Mouse (Mus musculus) erythroblast, adult 5-6 weeks (primary cell): ENCODE results near the gene Bsn. TPM values are rescaled to one million over a fixed set of nuclear protein-coding genes. Genes with fewer than 3 reads are reported as not detected.

Source experiments
- ATAC-seq: replicated peaks from 2 replicates; pipeline ENCODE4 v1.8.0; 2016; ENCODE audit warnings: moderate number of reproducible peaks, mild to moderate bottlenecking, moderate TSS enrichment, inconsistent platforms; ENCODE audit not compliant: poor library complexity, low FRiP score, severe bottlenecking
- total RNA-seq, 2 experiments: library from RNA; stranded (forward) in 1 of 2; stranded (reverse) in 1 of 2; fragments of 150-400 nt in 1 of 2; fragments of 200-764, 138-1000 nt in 1 of 2; gene quantifications; 2 replicates each; pipeline versions ENCODE4 v1.2.3 to v1.2.4; 2015 to 2017; ENCODE audit warnings: low replicate concordance in 2 of 2

Gene Bsn
- total RNA-seq, 2 experiments from 2014 or later = 0.38 to 1.3 TPM

DNA sequence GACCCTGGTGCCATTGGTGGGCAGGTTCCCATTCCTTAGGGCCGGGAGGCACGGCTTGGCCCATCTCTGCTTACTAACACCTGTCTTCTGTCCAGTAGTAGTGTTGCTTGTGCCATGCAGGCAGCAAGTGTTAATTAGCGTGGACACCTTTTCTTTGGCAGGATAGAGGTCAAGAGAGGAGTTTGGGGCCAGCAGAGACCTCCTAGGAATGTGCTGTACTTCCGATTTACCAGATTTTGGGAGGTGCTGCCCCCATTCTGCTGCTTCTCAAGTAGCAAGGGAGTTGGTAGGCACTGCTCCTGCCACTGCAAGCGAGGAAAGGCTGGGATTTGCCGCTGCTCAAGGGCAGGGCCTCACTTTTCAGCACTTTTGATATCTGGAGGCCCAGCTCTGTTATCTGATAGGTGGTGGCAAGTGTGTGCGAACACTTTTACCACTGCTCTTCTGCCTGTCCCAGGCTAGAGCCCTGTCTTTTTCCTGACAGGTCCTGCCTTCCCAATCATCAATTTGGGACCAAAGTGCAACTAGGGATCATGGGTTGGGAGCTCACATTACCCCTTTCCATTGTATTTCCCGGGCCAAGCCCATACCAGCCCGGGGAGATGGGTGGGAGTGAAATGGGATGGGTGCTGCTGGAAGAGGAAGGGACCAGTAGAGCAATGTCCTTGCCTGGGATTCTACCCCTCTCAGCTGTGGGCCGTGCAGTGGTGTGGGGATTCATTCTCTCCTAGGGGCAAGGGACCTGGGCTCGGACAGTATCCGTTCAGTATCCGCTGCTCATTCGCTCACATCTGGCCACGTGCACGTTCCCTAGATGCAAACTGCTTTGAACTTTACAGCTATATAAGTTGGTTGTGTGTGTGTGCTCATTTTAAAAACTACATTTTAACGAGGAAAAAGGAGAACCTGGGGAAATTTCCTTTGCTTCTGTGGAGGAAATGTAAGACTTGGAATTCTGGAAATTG, 142.3 kb downstream of the Bsn start:
- ATAC-seq = 0 out of 2 replicates have a peak, but pooled peaks have one; percentile 6

DNA sequence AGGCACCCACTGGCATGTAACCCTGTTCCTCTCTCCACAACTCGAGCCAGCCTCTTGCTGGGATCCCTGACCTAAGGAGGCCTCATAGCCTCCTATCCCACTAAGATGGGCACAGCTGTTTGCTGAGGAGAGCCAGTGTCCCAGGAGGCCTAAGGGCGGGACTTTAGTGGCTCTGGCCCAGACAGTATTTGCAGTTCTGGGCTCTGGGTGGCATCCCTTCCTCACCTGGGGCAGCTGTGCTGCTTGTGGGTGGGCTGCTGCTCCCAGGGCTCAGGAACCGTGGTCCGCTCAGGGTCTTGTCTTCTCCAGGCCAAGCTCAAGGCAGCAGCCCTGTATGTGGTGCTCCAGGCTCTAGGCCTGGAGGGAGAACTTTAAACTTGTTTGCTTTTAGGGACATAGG, 143.6 kb downstream of the Bsn start:
- no peak for ATAC-seq

Other genes starting within 250 kb of the Bsn start
- 2.5 and 4.4 TPM in 2 replicates for gene Traip, start 240.2 kb downstream of the Bsn start, total RNA-seq (2015; ENCODE audit: low replicate concordance)
- gene Traip, start 240.2 kb downstream of the Bsn start, total RNA-seq (2017; ENCODE audit: low replicate concordance) = 12.5 and 15.2 TPM in 2 replicates
- gene Uba7, start 214.9 kb downstream of the Bsn start, total RNA-seq (2015; ENCODE audit: low replicate concordance) = 392 and 403 TPM in 2 replicates
- gene Uba7, start 214.9 kb downstream of the Bsn start, total RNA-seq (2017; ENCODE audit: low replicate concordance) = 364 and 493 TPM in 2 replicates
- 0.96 and 4.4 TPM in 2 replicates for gene Gm20661, start 207.3 kb downstream of the Bsn start, total RNA-seq (2015; ENCODE audit: low replicate concordance)
- gene Gm20661, start 207.3 kb downstream of the Bsn start, total RNA-seq (2017; ENCODE audit: low replicate concordance) = 5.3 and 12.9 TPM in 2 replicates
- 11.1 and 32.3 TPM in 2 replicates for gene Inka1, start 204.5 kb downstream of the Bsn start, total RNA-seq (2015; ENCODE audit: low replicate concordance)
- gene Inka1, start 204.5 kb downstream of the Bsn start, total RNA-seq (2017; ENCODE audit: low replicate concordance) = 16.3 and 18.1 TPM in 2 replicates
- 4.4 and 11.3 TPM in 2 replicates for gene Cdhr4, start 197.9 kb downstream of the Bsn start, total RNA-seq (2015; ENCODE audit: low replicate concordance)
- 2.5 and 17.0 TPM in 2 replicates for gene Cdhr4, start 197.9 kb downstream of the Bsn start, total RNA-seq (2017; ENCODE audit: low replicate concordance)
- not detected in 2 replicates for gene Gm20662, start 194.0 kb downstream of the Bsn start, total RNA-seq (2015; ENCODE audit: low replicate concordance)
- gene Gm20662, start 194.0 kb downstream of the Bsn start, total RNA-seq (2017; ENCODE audit: low replicate concordance) = 2.5 and 16.9 TPM in 2 replicates
- 146 and 206 TPM in 2 replicates for gene Ip6k1, start 187.9 kb downstream of the Bsn start, total RNA-seq (2015; ENCODE audit: low replicate concordance)
- gene Ip6k1, start 187.9 kb downstream of the Bsn start, total RNA-seq (2017; ENCODE audit: low replicate concordance) = 245 and 289 TPM in 2 replicates
- 4.8 and 5.6 TPM in 2 replicates for gene Gmppb, start 141.1 kb downstream of the Bsn start, total RNA-seq (2015; ENCODE audit: low replicate concordance)
- 4.1 and 7.8 TPM in 2 replicates for gene Gmppb, start 141.1 kb downstream of the Bsn start, total RNA-seq (2017; ENCODE audit: low replicate concordance)
- 0.77 TPM in 1 of 2 replicates, not detected in the other for gene Amigo3, start 137.2 kb downstream of the Bsn start, total RNA-seq (2015; ENCODE audit: low replicate concordance)
- gene Amigo3, start 137.2 kb downstream of the Bsn start, total RNA-seq (2017; ENCODE audit: low replicate concordance) = 2.3 and 2.8 TPM in 2 replicates
- gene Mst1, start 109.9 kb downstream of the Bsn start, total RNA-seq (2015; ENCODE audit: low replicate concordance) = 33.0 and 48.8 TPM in 2 replicates
- 6.6 and 13.4 TPM in 2 replicates for gene Mst1, start 109.9 kb downstream of the Bsn start, total RNA-seq (2017; ENCODE audit: low replicate concordance)
- 734 and 842 TPM in 2 replicates for gene Rnf123, start 107.0 kb downstream of the Bsn start, total RNA-seq (2015; ENCODE audit: low replicate concordance)
- 498 and 626 TPM in 2 replicates for gene Rnf123, start 107.0 kb downstream of the Bsn start, total RNA-seq (2017; ENCODE audit: low replicate concordance)
- 123 and 182 TPM in 2 replicates for gene Apeh, start 95.8 kb downstream of the Bsn start, total RNA-seq (2015; ENCODE audit: low replicate concordance)
- gene Apeh, start 95.8 kb downstream of the Bsn start, total RNA-seq (2017; ENCODE audit: low replicate concordance) = 219 and 268 TPM in 2 replicates
- gene Dag1, start 73.6 kb upstream of the Bsn start, total RNA-seq (2015; ENCODE audit: low replicate concordance) = 1.7 and 6.7 TPM in 2 replicates
- 1.7 TPM in 2 replicates for gene Dag1, start 73.6 kb upstream of the Bsn start, total RNA-seq (2017; ENCODE audit: low replicate concordance)
- 0.58 TPM in 1 of 2 replicates, not detected in the other for gene Nicn1, start 100.0 kb upstream of the Bsn start, total RNA-seq (2015; ENCODE audit: low replicate concordance)
- gene Nicn1, start 100.0 kb upstream of the Bsn start, total RNA-seq (2017; ENCODE audit: low replicate concordance) = 1.0 TPM in 1 of 2 replicates, not detected in the other
- gene Amt, start 106.5 kb upstream of the Bsn start, total RNA-seq (2015; ENCODE audit: low replicate concordance) = not detected in 2 replicates
- gene Amt, start 106.5 kb upstream of the Bsn start, total RNA-seq (2017; ENCODE audit: low replicate concordance) = 0.51 TPM in 1 of 2 replicates, not detected in the other
- 149 and 157 TPM in 2 replicates for gene Rhoa, start 115.7 kb upstream of the Bsn start, total RNA-seq (2015; ENCODE audit: low replicate concordance)
- gene Rhoa, start 115.7 kb upstream of the Bsn start, total RNA-seq (2017; ENCODE audit: low replicate concordance) = 238 and 268 TPM in 2 replicates
- gene Tcta, start 115.8 kb upstream of the Bsn start, total RNA-seq (2015; ENCODE audit: low replicate concordance) = 6.1 and 9.2 TPM in 2 replicates
- gene Tcta, start 115.8 kb upstream of the Bsn start, total RNA-seq (2017; ENCODE audit: low replicate concordance) = 4.1 and 4.5 TPM in 2 replicates
- 5,168 and 5,395 TPM in 2 replicates for gene Gpx1, start 148.5 kb upstream of the Bsn start, total RNA-seq (2015; ENCODE audit: low replicate concordance)
- gene Gpx1, start 148.5 kb upstream of the Bsn start, total RNA-seq (2017; ENCODE audit: low replicate concordance) = 4,534 and 5,176 TPM in 2 replicates
- 158 and 217 TPM in 2 replicates for gene Usp4, start 157.5 kb upstream of the Bsn start, total RNA-seq (2015; ENCODE audit: low replicate concordance)
- 141 and 164 TPM in 2 replicates for gene Usp4, start 157.5 kb upstream of the Bsn start, total RNA-seq (2017; ENCODE audit: low replicate concordance)
- gene 1700102P08Rik, start 202.4 kb upstream of the Bsn start, total RNA-seq (2015; ENCODE audit: low replicate concordance) = 7.3 and 8.6 TPM in 2 replicates
- gene 1700102P08Rik, start 202.4 kb upstream of the Bsn start, total RNA-seq (2017; ENCODE audit: low replicate concordance) = 10.5 and 11.6 TPM in 2 replicates
- not detected in 2 replicates for gene Ccdc36, start 238.1 kb upstream of the Bsn start, total RNA-seq (2015; ENCODE audit: low replicate concordance)
- not detected in 2 replicates for gene Ccdc36, start 238.1 kb upstream of the Bsn start, total RNA-seq (2017; ENCODE audit: low replicate concordance)
- gene BC048562, start 246.1 kb upstream of the Bsn start, total RNA-seq (2015; ENCODE audit: low replicate concordance) = not detected in 2 replicates
- gene BC048562, start 246.1 kb upstream of the Bsn start, total RNA-seq (2017; ENCODE audit: low replicate concordance) = not detected in 2 replicates